Mouse (Mus musculus) 416B (cell line): ENCODE measurements around the gene Vgll4.
A peak's percentile ranks its signal among the peaks of the same experiment; 100 is the strongest.

Source experiments
- DNase-seq: peaks from one replicate; pipeline ENCODE4 v3.0.0; 2011; ENCODE audit warnings: low read depth

Vgll4 gene

DNA sequence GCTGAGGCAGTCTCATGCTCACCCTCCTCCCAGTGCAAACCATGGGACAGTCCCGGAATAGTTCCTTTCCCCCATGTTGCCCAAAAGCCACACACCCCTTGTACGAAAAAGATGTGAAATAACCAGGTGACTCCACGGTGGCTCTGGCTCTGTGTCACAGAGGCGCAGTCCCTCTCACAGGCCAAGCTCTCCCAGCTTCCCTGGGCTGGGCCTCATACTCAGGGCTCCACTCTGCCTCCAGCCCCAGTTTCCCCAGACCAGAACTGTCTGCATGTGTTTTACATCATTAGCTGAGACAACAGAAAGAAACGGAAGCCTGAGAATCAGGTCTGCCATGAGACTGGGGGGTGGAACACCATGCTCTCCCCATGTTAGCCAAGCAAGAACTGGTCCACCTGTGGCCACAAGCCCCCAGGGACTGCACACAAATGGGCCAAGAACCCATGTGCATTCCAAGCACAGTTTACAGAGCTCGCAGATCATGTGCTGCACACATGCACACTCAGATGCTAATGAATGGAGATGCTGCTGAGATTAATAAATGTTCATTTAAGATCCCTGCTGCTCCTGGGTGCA is 100.2 kb downstream of the Vgll4 start:
- DNase-seq = no peak

DNA sequence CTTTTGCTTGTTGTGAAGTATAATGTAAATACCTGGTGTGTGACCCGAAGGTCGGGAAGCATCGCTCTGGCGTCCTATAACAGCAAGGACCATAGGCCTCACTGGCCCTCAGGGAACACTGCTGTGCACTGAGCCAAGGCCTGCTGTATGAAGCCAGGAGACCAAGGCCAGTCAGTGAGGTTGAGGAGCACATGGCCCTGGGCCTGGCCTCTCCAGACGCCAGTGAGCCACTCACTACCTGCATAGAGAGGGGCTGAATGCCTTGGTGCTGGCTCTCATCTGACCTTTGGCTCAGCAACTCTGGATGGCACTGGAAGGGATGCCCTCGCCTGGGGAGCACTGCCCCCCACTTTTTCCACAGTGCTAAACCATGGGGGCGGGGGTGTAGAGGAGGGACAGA is 101.1 kb downstream of the Vgll4 start:
- no peak for DNase-seq

DNA sequence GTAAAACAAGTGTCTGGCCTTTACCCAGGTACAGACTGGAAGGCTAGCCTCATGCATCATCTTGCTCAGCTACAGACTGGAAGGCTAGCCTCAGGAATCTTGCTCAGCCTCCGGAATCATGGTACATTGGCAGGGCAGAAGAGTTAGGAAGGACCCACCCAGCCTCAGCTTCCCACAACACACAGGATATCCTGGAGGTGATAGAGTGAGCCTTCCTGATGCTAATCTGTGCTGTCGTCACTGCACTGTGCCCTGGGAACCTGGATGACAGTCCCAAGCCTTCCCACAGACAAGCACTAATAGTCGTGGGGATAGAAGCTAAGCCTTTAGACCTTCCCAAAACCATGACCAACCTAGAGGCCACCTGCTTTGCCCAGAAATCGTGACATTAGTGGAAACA is 103.2 kb downstream of the Vgll4 start:
- DNase-seq = no peak

DNA sequence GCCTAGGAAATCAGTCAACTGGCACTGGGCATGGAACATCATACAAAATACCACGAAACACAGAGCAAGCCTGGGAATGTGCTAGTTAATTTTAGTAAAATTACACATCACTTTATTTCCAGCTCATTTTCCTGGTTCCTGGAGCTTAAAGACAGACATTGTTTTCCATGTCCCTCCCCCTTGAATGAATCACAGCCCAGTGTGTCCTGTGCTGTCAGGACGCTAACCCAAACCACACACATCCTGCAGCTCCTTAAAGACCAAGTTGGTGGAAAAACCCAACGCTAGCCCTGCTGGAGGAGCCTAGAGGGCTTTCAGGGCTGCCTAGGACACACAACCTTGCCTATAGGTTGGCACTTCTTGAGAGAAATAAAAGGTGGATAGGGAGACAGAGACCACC is 103.7 kb downstream of the Vgll4 start:
- peak; percentile 48 for DNase-seq

DNA sequence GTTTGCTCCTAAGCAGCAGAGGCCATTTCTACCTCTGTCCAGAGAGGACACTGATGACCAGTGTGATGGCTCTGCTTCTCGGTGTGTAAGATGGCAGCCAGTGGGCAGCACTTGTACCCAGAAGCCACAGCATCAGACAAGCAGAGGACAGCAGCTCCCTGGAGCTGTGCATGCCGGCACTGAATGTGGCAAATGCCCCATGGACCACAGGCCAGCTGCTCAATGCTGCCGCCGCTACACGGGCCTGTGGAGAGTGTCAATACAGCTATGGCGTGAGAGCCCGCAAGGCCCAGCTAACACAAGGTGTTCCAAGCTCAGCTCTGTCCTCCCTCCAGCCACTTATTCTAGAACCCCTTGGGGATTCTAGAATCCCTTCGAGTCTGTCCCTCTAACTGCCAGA is 105.4 kb downstream of the Vgll4 start:
- no peak for DNase-seq

DNA sequence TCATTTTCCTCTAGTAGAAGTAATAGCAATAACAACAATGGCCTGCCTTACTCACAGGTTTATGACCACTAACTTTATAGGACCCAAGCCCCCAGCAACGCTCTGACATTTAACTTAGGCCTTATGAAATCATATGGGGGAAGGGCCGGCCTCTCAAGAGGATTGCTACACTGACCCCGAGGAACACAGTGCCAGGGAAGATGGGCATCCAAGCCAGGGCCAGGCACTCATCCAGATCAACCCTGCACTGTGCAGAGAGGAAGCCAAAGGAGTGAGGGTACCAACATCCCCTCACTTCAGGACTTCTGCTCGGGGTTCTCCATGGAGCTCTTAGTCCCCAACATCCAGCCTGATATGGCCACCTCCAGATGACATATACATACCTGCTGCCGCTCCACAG is 106.3 kb downstream of the Vgll4 start:
- DNase-seq = no peak

DNA sequence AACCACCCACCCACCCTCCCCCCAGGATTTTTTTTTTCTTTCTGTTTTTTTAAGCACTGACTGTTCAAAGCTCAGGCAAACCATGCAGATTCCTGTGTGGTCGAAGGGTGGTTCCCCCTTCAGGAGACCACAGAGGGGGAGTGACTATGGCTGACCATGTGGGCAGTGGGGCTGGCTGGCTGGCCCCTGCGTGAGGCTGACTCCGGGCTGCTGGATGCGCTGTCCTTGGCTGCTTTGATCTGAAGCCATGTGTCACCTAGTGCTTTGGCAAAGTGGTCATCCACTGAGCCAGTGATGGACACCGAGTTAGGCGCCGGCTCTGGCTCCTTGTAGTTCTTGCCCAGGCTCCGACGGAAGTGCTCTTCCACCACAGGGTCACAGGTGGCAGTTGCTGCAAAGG is 107.7 kb downstream of the Vgll4 start:
- no peak for DNase-seq

DNA sequence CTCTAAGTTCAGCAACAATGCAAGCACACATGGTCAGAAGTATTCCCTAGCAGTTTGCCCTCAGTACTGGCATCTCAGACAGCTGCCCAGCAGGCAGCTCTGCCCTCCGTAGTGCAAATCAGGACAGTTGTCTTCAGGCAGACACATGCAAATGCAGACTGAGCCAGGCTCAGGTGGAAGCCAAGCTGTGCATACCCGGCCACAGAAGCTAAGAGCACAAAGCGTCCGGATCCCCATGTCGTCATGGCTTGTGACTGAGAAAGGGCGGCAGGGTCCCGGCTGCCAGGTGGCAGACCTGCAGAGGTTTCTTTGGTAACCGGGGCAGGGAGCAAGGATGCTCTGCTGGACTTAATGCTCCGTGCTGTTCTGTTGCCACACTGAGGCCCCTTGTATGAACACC is 108.2 kb downstream of the Vgll4 start:
- no peak for DNase-seq

DNA sequence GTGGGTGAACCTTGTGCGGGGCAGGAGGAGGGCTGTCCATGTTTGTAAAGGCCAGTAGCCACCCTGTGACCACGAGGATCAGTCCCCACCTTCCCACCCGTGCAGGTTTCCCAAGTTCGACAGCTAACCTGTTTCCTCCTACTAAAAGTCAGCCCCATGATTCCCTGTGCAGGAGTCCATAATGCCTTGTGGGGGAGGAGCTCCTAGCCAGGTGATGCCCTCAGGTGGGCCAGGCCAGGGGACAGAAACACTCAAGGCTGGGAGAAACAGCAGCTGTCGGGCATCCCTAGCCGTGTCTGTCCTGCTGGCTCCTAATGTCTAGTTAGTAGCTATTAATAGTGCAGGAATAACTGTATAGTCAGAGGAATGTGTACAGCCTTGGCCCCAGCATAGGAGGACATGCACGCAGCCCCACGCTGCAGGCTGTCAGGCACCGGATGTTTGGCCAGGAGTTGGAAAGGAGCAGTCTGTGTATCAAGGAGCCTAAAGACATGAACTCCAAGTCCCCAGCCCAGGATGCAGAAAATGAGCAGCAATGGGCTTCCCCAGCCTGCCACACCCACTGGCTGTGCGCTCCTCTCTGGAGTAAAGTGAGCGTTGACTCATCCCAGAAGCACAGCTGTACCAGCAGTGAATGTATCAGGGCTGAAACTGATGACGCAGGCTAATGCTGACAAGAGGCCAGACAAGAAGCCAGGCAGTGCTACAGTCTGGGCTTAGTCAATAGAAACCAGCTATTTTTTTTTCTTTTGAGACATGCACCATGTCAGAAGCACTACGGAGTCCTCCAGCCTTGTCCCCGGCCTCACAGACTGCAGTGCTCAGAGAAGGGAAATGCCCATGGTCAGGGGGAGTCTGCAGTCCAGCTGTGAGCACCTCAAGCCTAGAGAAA is 108.9 kb downstream of the Vgll4 start:
- DNase-seq = no peak

DNA sequence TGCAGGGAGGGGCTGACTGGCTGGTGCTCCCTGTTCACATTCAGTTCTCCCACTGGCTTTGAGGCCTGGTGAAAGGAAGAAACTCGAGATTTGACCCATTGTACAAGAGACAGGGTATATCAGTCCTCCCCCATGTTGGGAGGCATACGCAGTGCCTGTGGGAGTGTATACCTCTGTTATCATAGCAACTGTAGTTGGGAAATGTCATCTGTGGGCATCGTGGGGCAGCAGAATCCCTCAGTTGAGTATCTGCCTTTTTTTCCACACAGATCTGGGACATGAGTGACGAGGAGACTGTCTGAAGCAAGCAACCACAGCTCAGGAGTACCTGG is 111.1 kb downstream of the Vgll4 start:
- DNase-seq = no peak

DNA sequence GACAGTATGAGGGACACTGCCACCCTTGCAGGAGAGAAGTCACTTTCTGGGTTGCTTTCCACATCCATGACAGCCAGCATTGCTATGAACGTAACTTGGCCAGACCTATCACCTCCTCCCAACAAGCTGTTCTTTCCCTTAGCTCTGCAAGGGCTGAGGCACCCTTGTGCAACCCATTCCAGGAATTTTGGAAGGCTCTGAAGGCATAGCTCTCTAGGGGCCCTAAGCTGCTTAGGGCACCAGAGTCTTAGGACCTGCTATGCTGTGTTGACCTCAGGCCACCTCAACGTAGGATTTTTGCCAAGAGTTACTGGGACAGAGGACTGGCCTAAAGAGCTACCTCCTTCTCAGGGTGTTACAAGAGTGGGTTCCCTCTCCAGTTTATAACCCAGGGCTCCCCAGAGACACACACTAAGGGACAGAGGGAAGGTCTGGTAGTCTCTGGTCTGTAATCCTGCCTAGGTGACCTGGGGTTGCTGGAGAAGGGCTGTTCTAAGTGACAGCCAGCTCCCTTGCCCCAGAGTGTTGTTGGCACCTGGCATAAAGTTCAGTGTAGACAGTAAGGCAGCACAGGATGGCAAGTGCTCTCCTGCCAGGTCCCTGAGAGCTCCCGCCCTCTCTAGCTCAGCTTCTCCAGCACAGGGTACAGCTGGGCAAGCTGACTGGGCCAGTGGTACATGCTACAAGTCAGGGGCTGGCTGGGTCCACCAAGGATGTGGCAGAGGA is 111.6 kb downstream of the Vgll4 start:
- no peak for DNase-seq

DNA sequence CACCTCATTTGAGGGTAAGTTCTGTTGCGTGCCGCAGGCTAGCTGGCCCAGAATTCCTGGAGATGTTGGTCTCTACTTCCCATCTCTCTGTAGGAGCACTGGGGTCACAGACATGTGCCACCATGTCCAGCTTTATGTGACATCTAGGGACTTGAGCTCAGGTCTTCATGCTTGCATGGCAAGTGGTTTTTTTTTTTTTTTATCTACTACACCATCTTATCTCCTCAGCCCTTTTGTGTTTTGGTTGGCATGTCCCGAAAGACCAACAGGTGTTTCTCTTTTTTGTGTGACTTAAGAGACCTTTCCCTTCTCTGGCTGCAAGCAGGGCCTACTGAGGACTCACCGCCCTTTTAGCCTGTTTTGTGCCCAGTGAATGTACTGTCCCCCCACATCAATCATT is 113.3 kb downstream of the Vgll4 start:
- no peak for DNase-seq

DNA sequence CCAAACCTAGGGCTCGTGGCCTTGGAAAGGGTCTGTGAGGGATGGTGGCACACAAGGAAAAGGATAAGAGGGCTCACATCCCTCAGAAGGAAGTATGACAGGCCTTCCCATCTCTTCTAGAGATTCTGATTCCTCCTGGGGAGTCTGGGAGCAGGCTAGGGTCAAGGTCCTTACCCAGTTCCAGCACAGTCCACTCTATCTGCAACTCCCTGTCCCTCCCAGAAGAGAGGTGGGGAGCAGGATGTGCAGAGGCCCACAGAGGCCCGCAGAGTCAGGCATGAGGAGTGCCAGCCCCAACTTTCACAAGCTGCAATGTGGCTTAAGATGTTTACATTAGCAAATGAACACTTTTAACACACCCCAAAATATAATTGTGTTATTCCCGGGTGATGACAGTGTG is 114.2 kb downstream of the Vgll4 start:
- DNase-seq = no peak

DNA sequence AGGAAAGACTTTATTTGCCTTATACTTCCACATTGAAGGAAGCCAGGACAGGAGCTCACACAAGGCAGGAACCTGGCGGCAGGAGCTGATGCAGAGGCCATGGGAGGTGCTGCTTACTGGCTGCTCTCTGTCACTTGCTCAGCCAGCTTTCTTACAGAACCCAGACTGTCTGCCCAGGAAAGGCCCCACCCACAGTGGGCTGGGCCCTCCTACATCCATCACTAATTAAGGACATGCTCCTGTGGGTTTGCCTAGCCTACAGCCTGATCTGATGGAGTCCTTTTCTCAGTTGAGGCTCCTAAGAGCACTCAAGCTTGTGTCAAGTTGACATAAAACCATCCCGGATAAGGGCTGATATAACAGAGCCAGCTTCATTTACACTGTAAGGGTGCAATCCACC is 115.4 kb downstream of the Vgll4 start:
- no peak for DNase-seq

DNA sequence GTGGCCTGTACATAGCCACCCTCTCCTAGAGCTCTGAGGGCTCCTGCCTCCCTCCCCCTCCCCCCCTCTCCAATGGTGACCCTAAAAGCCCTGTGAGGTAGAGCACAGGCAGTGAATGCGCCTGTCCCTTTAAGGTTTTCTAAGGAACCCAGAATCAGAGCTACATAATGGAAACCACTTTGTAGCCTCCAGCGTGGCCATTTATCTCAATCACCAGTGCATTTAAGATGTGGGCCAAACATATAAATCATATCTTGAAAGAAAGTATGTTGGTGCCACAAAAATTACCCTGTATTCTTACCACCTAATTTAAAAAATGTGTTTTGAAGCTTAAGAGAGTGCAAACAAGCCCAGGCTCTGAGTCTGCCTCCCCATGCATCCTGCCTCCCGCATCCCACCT is 117.1 kb downstream of the Vgll4 start:
- no peak for DNase-seq

DNA sequence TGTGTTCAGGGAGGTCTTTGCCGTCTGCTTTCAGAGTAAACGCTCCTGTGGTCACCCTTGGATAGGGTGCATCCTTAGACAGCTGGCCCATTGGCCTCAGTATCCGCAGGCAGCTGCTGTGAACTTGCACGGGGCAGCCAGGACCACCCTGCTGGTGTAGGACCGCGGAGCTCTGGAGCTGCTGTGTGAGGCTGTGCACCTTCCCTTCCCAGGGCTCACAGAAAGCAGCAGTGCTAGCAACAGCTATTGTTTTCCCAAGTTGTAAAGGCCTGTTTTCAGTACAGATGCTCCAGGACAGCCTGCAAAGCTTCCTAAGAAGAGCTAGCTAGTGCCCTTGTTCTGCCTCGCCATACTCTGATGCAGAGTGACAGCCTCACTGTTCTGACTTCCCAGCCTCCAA is 118.1 kb downstream of the Vgll4 start:
- no peak for DNase-seq

DNA sequence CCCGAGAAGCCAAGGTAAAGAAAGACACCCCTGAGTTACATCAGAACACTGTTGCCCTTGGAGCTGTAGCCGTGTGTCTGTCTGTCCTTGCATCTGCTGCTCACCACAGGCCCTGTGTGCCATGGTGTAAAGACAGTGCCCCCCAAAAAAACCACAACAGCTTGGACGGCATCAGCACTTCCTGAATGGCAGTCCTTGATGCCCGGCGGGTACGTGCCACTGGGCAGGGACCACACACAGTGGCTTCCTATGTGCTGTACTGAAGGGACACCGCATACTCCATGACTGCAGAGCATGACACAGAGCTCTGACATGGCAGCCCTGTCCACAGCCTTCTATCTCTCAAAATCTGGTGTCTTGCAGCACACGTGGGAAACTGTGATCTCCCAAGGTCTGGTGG is 120.0 kb downstream of the Vgll4 start:
- peak; percentile 71 for DNase-seq

DNA sequence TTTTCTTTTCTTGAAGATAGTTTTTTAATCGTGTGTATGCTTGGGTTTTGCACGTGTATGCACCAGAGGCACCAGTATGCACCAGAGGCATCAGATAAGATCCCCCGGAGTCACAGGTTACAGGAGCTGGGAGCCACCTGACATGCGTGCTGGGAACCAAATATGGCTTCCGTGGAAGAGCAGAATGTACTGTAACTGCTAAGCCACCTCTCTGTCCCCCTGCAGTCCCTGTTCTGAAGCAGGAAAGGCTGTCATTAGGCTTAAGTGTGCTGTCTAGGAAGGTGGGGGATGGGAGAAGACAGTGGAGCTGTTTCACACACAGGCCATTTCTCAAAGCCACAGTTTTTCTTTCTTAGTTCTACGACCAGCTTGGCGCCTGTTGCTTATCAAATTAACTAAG is 121.0 kb downstream of the Vgll4 start:
- peak; percentile 55 for DNase-seq

DNA sequence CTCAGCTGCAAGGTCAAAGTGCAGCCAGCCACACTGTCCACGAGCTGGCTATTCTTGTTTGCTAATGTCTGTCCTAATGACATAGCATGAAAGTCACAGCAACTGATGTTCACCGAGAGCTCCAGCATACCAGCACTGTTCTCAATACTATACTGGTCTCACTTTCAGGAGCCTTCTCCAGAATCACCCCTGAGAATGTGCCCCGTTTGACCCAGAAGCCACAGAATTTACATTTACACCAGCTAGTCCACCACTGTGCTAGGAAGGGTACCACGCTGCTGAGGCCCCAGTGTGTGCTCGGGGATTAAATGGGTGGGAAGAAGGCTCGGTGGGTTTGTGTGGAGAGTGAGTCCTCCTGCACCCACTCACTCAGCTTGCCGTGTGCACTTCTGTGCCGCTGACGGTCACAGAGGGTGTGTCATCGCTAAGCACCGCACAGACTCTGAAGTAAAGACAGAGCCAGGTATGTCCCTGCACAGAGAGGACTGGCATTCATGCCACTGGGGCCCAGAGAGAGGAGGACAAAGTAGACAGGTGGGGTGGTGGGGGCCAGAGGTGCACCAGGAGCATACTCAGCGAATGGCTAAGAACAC is 122.1 kb downstream of the Vgll4 start:
- no peak for DNase-seq

DNA sequence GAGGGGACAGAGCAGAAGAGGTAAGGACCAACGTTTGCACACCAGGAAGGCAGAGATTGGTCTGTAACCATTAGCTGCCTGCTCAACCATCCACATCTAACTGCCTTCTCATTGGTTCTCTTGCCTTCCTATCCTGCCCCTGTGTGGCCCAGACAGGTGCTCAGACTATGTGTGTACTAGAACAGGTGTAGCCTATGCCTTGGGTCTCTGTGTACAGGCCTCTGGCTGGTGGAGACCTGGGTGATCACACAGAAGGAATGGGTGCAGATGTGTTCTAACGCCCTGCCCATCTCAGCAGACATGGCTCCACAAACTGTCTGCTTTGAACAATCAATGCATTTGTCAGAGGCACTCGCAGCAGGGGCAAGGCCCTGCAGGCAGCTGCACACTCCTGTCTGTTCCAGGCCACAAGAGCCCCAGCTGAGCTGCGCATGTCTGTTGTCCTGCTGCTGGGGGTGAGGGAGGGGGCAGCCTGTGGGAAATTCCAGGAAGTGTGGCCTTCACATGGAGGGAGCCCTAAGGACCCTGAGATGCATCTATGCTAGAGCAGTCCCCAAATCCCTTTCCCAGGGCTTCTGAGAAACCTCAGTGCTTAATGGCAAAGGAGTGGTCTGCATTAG is 123.5 kb downstream of the Vgll4 start:
- no peak for DNase-seq

DNA sequence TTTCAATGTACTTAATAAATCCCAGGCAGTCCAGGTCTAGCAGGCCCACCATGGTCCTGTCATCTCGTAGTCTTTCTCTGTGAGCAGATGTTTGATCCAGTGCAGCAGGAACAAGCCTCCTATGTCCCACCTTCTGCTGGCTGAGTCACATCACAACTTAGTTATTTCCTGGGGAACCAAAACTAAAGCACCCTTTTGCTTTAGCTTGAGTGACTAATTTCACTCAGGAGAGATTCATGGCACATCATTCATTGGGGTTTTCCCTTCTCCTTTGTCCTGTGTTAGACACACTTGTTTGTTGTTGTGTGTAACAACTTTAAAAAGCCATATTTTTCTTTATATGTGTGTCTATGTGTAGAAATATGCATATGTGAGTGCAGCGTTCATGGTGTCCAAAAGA is 126.9 kb downstream of the Vgll4 start:
- DNase-seq = no peak

DNA sequence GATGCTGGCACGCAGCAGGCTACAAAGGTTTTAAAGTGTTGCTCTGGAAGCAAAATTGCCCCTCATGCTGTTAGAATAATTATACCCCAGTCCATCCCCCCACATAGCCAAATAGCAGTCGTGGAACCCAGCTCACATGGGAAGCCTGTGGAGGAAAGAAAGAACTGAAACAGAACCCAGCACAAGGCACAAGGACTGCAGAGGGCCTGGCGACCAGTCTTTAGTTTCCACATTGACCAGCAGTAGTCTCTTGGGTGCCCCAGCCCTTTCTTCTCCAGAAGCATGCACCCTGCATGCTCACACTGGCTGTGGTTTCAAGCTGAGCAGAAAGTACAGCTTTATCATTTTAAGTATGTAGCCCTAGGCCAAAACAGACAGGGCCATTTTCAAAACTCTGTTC is 127.7 kb downstream of the Vgll4 start:
- DNase-seq = no peak

DNA sequence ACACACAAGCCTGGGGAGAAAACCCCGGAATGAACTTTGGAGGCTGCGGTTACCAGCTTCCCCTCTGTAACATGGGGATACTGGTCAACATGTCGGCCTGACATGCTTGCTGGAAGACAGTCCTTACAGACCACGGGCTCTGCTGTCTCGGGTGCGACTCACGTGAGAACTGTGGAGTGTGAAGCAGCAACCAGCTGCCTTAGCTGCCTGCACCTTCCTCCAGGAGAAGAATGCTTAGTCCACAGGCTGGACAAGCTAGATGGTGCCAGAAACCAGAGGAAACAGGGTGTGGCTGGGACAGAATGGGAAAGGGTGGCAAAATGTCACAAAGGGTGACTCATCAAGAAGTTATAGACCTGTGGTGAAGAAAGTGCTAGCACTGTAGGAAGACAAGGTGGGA is 129.8 kb downstream of the Vgll4 start:
- peak; percentile 58 for DNase-seq
